Mouse (Mus musculus): ENCODE data around the gene Thada. TPM values are rescaled to one million over a fixed set of nuclear protein-coding genes. Genes with fewer than 3 reads are reported as not detected.
A peak's percentile ranks its signal among the peaks of the same experiment; 100 is the strongest.

Gene Thada
- total RNA-seq, 2 experiments from 2014 or later = 13.0 to 14.4 TPM

DNA sequence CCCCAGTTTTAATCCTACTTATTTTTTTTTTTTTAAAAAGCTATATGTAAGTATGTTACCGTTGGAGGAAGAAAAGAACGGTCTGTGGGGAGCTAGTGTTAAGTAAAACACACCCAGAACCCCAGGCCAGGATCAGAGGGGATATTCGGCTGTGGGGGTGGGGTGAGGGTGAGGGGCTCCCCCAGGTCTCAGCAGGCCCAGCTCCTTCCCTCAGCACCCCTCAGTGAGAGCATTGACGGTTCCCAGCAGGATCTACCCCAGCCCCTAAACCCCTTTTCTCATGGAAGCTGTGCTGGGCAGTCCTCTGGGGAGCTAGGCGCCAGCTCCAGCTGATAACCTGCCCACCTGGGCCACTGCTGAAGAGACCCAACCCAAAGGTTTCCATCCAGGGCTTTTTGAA, 316.4 kb downstream of the Thada start:
- DNase-seq (ENCODE audit: low spot score in 2 of 2) = no peak

DNA sequence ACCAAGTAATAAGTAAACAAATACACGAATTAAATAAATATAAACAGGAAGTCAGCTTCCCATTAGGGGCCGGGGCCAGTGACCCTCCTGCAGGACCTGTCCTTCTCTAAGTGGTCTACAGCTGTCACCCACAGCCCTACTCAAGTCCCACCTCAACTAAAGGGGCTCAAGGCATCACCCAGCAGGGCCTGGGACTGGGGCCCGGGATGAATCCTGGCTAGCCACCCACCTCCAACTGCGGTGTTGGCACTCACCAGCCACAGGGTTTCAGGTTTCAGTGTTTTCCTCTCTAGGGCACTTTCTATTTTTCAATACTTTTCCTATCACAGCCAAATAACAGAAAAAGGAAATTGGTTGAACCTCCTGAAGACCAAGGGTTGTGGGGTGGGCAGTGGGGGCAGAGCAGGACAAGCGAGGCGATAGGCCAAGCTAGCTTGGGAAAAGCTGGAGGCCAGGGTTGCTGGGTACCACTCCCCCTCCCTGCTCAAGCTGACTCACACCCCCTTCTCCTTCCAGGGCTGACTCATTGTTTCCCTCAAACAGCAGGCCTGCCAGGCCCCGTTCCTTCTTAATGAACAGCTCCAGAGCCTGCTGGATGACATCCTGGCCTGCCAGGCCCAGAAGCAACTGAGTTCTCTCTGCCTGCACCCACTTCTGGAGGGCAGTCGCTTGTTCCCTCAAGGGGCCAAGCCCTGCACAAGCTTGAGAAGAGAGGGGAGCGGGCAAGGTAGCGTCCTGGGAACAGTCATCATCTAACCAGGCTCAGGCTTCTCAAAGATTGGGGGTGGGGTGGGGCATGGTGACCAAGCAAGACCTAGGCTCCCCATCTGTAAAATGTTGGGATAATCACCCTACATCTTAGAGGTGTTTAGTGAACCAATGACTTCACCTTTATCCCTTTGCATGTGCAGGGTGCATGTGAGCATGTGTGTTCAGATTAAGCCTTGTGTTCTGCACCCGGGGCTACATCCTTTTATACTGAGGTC, 317.2 kb downstream of the Thada start:
- DNase-seq (ENCODE audit: low spot score in 2 of 2) = peak; percentile 65 to 83

- DNase-seq (ENCODE audit: low spot score in 2 of 2) = no peak
Observed at GRCm38 (mm10) chr17:84147183-84148108, 318.6 kb downstream of the Thada start.

DNA sequence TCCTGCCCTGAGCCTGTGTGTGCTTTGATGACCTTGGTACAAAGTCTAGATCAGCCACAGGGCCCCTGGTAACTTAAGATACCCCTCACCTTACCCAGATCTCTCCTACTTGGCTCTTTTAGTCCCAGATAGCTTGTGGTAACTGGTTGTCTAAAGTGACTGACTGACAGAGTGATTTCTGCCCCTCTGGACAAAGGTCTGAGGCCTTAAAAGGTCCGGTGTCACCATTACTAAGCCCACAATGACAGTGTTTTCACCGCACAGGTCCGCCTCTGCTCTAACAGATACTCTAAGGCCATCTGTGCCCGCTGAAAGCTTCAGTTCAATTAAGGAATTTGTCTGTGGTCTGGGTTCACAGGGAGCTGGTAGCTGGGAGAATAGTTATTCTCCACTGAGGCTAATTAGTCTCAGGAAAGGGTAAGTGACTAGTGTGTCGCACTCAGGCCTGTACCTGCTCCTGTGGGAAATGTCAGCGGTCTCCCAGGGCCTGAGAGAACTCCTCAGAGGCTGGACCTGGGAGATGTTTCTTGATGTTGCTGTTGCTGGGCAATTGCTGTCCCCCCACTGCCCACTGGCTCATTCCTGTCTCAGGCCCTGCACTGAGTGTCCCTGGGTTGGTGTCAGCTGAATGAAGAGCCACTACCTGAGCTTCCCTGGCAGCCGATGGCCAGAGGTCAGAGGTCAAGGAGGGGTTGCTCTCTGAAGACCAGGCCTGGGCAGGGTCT, 319.4 kb downstream of the Thada start:
- DNase-seq (ENCODE audit: low spot score in 2 of 2) = no peak

GRCm38 (mm10) chr17:84145826-84146287, 320.1 kb downstream of the Thada start:
- peak in 1 of 2 experiments; percentile 38 for DNase-seq (ENCODE audit: low spot score in 2 of 2)

DNA sequence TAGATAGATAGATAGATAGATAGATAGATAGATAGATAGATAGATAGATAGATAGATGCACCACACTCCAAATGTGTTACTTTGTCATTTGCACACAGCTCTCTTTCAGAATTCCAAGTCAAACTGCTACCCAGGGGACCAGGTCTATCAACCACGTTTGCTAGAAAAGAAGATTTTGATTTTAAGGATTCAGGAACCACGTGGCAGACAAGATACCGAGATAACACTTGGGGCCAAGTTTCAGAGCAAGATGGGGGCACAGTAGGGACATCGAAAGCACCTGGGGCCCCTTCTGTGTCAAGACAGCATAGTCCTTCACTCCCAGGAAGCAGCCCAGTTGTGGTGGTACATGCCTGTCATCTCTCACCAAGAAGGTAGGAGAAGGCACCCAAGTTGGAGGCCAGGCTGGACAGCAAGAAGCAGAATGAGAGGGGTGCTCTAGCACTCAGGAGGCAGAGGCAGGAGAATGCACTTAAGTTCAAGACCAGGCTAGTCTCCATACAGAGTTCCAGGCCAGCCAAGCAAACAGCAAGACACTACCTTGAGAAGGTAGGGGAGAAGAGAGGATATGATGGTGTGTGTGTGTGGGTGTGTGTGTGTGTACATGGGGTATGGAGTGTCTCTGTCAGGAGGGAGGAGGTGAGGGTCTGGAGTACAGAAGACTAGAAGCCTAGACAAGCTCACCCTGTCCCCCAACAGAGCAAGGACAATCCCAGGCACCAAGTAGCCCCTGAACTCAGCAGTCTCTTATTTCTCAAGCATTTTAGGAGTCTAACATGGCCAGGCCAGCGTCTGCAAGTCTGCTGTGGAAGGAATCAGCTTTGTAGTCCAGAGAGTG, 321.0 kb downstream of the Thada start:
- DNase-seq (ENCODE audit: low spot score in 2 of 2) = no peak

DNA sequence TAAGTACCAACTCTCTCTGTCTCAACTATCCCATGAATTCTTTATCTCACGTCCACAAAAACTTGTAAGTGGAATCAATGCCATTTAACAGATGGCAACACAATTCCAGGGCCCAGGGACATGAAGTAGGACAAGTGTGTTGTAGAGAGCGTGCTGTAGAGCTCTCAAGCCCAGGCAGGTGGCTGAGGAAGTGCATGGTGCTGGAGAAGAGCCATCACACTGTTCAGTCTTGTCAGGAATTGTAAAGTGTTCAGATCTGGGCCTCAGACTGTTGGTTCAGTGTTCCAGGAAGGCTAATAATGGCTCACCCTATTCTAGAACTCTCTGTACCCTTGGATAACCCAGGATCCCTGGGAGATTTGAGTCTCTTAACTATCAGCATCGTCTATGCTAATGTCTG, 321.9 kb downstream of the Thada start:
- no peak for DNase-seq (ENCODE audit: low spot score in 2 of 2)

GRCm38 (mm10) chr17:84143219-84143844, 322.7 kb downstream of the Thada start:
- DNase-seq (ENCODE audit: low spot score in 2 of 2) = no peak

GRCm38 (mm10) chr17:84141691-84142090, 324.3 kb downstream of the Thada start:
- no peak for DNase-seq (ENCODE audit: low spot score in 2 of 2)

- DNase-seq (ENCODE audit: low spot score in 2 of 2) = no peak
Observed at GRCm38 (mm10) chr17:84140822-84141507, 325.0 kb downstream of the Thada start.

Other genes with a start within 250 kb of the Thada start
- gene Plekhh2, start 45.7 kb upstream of the Thada start, total RNA-seq (2021) = 1 to 10 TPM; 4.4 to 4.9 TPM
- gene Dync2li1, start 160.3 kb upstream of the Thada start, total RNA-seq (2021) = 10 to 100 TPM; 21.7 to 23.5 TPM
- not detected for gene Abcg8, start 210.1 kb upstream of the Thada start, total RNA-seq (2021)
- not detected for gene Abcg5, start 216.8 kb upstream of the Thada start, total RNA-seq (2021)

Measured in layer of hippocampus, postnatal 14 days (tissue).